Comparison of ENCODE assay signal across 28 mouse cellular contexts in the genomic region with DNA sequence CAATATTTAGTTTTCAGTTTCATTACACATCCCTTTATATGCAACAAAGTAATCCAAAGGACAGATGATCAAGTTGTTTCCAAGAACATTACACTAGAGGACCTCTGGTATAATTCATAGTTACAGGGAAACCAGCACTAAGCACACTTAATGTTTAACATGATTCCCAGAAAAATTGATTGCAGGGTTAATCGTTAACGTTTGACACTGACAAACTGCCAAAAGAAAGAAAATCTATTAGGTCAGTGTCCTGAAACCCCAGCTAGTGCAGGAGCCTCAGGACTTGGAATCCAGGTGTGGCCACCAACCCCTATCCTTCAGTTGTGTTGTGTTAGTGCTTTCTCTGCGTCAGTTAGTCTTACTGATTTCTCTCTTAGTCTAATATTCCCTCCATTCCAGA. TPM values are rescaled to one million over a fixed set of nuclear protein-coding genes. Genes with fewer than 3 reads are reported as not detected.
DNase-seq lines count a peak whose midpoint lies in the region; ATAC-seq and TF ChIP-seq lines count a peak whose summit lies in the region.
"Had no signal": no experiment of that assay in that cellular context is flagged by ENCODE, and none has a peak within 500 bp of the region (broad histone marks: within the 10 kb centered on the region; RNA-seq: fewer than 3 reads in every experiment).

No protein-coding gene starts in this region.

- WGBS in intestine, postnatal 0 days: 41% methylated on average over 3 of the region's 3 CpGs
- WGBS in liver, postnatal 0 days (ENCODE audit: insufficient replicate concordance): 72% methylated on average over 3 of the region's 3 CpGs
- WGBS in heart, embryonic 10.5 days: 87% methylated on average over 3 of the region's 3 CpGs

- H3K36me3 ChIP-seq in intestine, postnatal 0 days (ENCODE audit: control insufficient read depth, insufficient read depth): peaks cover 20% of the 10 kb centered on the region
- peaks cover 43% of the 10 kb centered on the region for H3K36me3 ChIP-seq in liver, postnatal 0 days (replicated peaks; ENCODE audit: insufficient read depth, low read length)
- no peaks in the 10 kb centered on the region for H3K36me3 ChIP-seq in heart, embryonic 10.5 days
- H3K36me3 ChIP-seq: embryonic facial prominence, embryonic 10.5 days; limb, embryonic 15.5 days; midbrain, embryonic 10.5 days had no signal

- H3K4me1 ChIP-seq in intestine, postnatal 0 days (replicated peaks; ENCODE audit: control insufficient read depth, insufficient read depth, low read length): no peaks in the 10 kb centered on the region
- H3K4me1 ChIP-seq in liver, postnatal 0 days (ENCODE audit: insufficient read depth): no peaks in the 10 kb centered on the region
- peaks cover 4% of the 10 kb centered on the region; the same call in 1 of the 2 replicates for H3K4me1 ChIP-seq in heart, embryonic 10.5 days
- H3K4me1 ChIP-seq: limb, embryonic 15.5 days; midbrain, embryonic 10.5 days had no signal

- TF ChIP-seq CTCF in intestine, postnatal 0 days (IDR thresholded peaks at IDR 0.05; ENCODE audit: low read depth): no peak
- TF ChIP-seq CTCF in liver, postnatal 0 days (IDR thresholded peaks at IDR 0.05; ENCODE audit: low read depth): no peak

- TF ChIP-seq EP300 in liver, postnatal 0 days (IDR thresholded peaks at IDR 0.05; ENCODE audit: low read depth): peak; percentile 77

- H3K4me2 ChIP-seq in intestine, postnatal 0 days (replicated peaks; ENCODE audit: low read depth): peak overlapping the region; percentile 37; the same call in 1 of the 2 replicates
- peak overlapping the region; percentile 38; the same call in 1 of the 2 replicates for H3K4me2 ChIP-seq in liver, postnatal 0 days (ENCODE audit: low read depth, low read length)
- H3K4me2 ChIP-seq: hindbrain, embryonic 14.5 days; limb, embryonic 15.5 days had no signal

- no peak overlapping the region for H3K4me3 ChIP-seq in intestine, postnatal 0 days (ENCODE audit: low read depth, low read length)
- H3K4me3 ChIP-seq in liver, postnatal 0 days (ENCODE audit: low read depth, low read length): no peak overlapping the region
- no peak overlapping the region for H3K4me3 ChIP-seq in heart, embryonic 10.5 days
- H3K4me3 ChIP-seq: embryonic facial prominence, embryonic 10.5 days; limb, embryonic 15.5 days; midbrain, embryonic 10.5 days had no signal

- H3K9ac ChIP-seq in intestine, postnatal 0 days (ENCODE audit: low read depth, low read length): no peak overlapping the region
- H3K9ac ChIP-seq in liver, postnatal 0 days (replicated peaks): no peak overlapping the region
- H3K9ac ChIP-seq: forebrain, postnatal 0 days; hindbrain, embryonic 14.5 days; limb, embryonic 15.5 days had no signal

- DNase-seq in kidney, adult 18-20 months: peak; percentile 38
- DNase-seq in kidney, postnatal 10 days: no peak
- peak; percentile 73 for DNase-seq in kidney, postnatal 14 days
- DNase-seq in liver, postnatal 0 days: no peak
- no peak for DNase-seq in heart, embryonic 10.5 days (ENCODE audit: low spot score)
- DNase-seq in frontal cortex, postnatal 10 days (ENCODE audit: low spot score in 2 of 2): no peak
- no peak for DNase-seq in retina, postnatal 1 day
- DNase-seq: adrenal gland, postnatal 36 days; cerebellum, adult 9-11 months; forebrain, postnatal 0 days; gastrocnemius, postnatal 36 days; heart, postnatal 4 days; left cerebral cortex, postnatal 4 days; thymus, postnatal 25 days had no signal

- no peaks in the 10 kb centered on the region for H3K9me3 ChIP-seq in intestine, postnatal 0 days (ENCODE audit: control insufficient read depth)
- H3K9me3 ChIP-seq in liver, postnatal 0 days (ENCODE audit: low read length): no peaks in the 10 kb centered on the region
- no peaks in the 10 kb centered on the region for H3K9me3 ChIP-seq in heart, embryonic 10.5 days
- H3K9me3 ChIP-seq: embryonic facial prominence, embryonic 10.5 days; limb, embryonic 15.5 days; midbrain, embryonic 10.5 days had no signal

- peak; percentile 56 for ATAC-seq in intestine, postnatal 0 days
- peak; percentile 51 for ATAC-seq in liver, postnatal 0 days
- ATAC-seq: CD4-positive, CD25-positive, alpha-beta regulatory T cell, adult 4 months; forebrain, postnatal 0 days; inflammation-experienced regulatory T-cells, adult 6 months had no signal

- no peaks in the 10 kb centered on the region for H3K27me3 ChIP-seq in intestine, postnatal 0 days (replicated peaks; ENCODE audit: control insufficient read depth, insufficient read depth, low read length)
- H3K27me3 ChIP-seq in liver, postnatal 0 days (ENCODE audit: insufficient read depth, low read length): no peaks in the 10 kb centered on the region
- H3K27me3 ChIP-seq in heart, embryonic 10.5 days (ENCODE audit: insufficient read depth, poor library complexity, severe bottlenecking): no peaks in the 10 kb centered on the region; the same call in 1 of the 2 replicates
- H3K27me3 ChIP-seq: limb, embryonic 15.5 days had no signal

- peak overlapping the region; percentile 60 for H3K27ac ChIP-seq in intestine, postnatal 0 days (ENCODE audit: low read depth, low read length)
- H3K27ac ChIP-seq in liver, postnatal 0 days (ENCODE audit: low read depth): peak overlapping the region; percentile 61
- H3K27ac ChIP-seq in heart, embryonic 10.5 days: no peak overlapping the region
- H3K27ac ChIP-seq: embryonic facial prominence, embryonic 10.5 days; hindbrain, embryonic 14.5 days; limb, embryonic 15.5 days; macrophage; midbrain, embryonic 10.5 days had no signal

RNA-seq across cellular contexts. Expression of a gene that starts 5.6 kb away (rescaled TPM):
- polyA plus RNA-seq in intestine, postnatal 0 days (2015; fragmentation: Nextera tagmentation; extraction: Ambion mirVana): 526 and 605 TPM in 2 replicates
- 197 and 219 TPM in 2 replicates for polyA plus RNA-seq in liver, postnatal 0 days (2015; fragmentation: Nextera tagmentation; extraction: Ambion mirVana)
- 12.5 and 13.2 TPM in 2 replicates for polyA plus RNA-seq in heart, embryonic 10.5 days (2016; fragmentation: Nextera tagmentation; extraction: Ambion mirVana)

RNA-seq across cellular contexts. Expression of a gene that starts 30.6 kb away (rescaled TPM):
- not detected in 2 replicates for polyA plus RNA-seq in intestine, postnatal 0 days (2015; fragmentation: Nextera tagmentation; extraction: Ambion mirVana)
- polyA plus RNA-seq in liver, postnatal 0 days (2015; fragmentation: Nextera tagmentation; extraction: Ambion mirVana): not detected in 2 replicates
- not detected in 2 replicates for polyA plus RNA-seq in heart, embryonic 10.5 days (2016; fragmentation: Nextera tagmentation; extraction: Ambion mirVana)
- polyA plus RNA-seq: CD4-positive, CD25-positive, alpha-beta regulatory T cell, adult 4 months; cortical plate, adult 2 months; embryonic facial prominence, embryonic 10.5 days; forebrain, postnatal 0 days; heart, embryonic 16.5 days; hindbrain, embryonic 14.5 days; inflammation-experienced regulatory T-cells, adult 6 months; limb, embryonic 15.5 days; lung, embryonic 16.5 days; macrophage; midbrain, embryonic 10.5 days; midbrain, postnatal 0 days; neural tube, embryonic 14.5 days; small intestine, adult 2 months had no signal

Comparison
In these comparisons a context has a peak if more than half of its experiments do, and no peak if none do; other contexts are left out.
1. DNase-seq: peak in kidney, adult 18-20 months (single experiment) and kidney, postnatal 14 days (single experiment); none in kidney, postnatal 10 days (single experiment), liver, postnatal 0 days (single experiment), heart, embryonic 10.5 days (single experiment), frontal cortex, postnatal 10 days (0 of 2) and retina, postnatal 1 day (single experiment).
2. RNA of a gene that starts 5.6 kb away (polyA plus RNA-seq): 526 to 605 TPM in intestine, postnatal 0 days and 197 to 219 TPM in liver, postnatal 0 days; 12.5 to 13.2 TPM in heart, embryonic 10.5 days; every median in the first group is over 10 times any median in the second.